Mouse (Mus musculus) brain, embryonic 14.5 days (tissue): ENCODE measurements around the gene Bmpr1b. TPM values are rescaled to one million over a fixed set of nuclear protein-coding genes. Genes with fewer than 3 reads are reported as not detected.

Source experiments
- DNase-seq: peaks from one replicate; pipeline ENCODE4 v3.0.0-alpha.2; 2011; ENCODE audit warnings: low read depth
- CTCF ChIP-seq: fragments of 200-500 bp; IDR thresholded peaks from 2 replicates; pipeline ENCODE4 v1.5.1; 2012; ENCODE audit warnings: inconsistent platforms, mild to moderate bottlenecking, moderate library complexity, borderline replicate concordance; ENCODE audit not compliant: insufficient read depth, insufficient read length; ENCODE audit errors: extremely low read depth
- POLR2A ChIP-seq: fragments of 200-500 bp; IDR thresholded peaks from 2 replicates; pipeline ENCODE4 v1.6.1; 2012; ENCODE audit warnings: mild to moderate bottlenecking, inconsistent platforms, borderline replicate concordance; ENCODE audit not compliant: poor library complexity, insufficient read depth, insufficient read length, severe bottlenecking; ENCODE audit errors: extremely low read depth
- polyA plus RNA-seq: library from polyadenylated mRNA; depleted of rRNA; stranded (reverse); fragments of >200 nt; gene quantifications from 2 replicates; pipeline ENCODE4 v1.2.3, GENCODE M21; 2012

Bmpr1b gene
- polyA plus RNA-seq, 1 experiment, result 2.9 TPM

GRCm38 (mm10) chr3:141819331-141819941, 349.8 kb downstream of the Bmpr1b start:
- TF ChIP-seq POLR2A, result no peak
- peak; percentile 24; the same call in 1 of the 2 replicates for TF ChIP-seq CTCF

GRCm38 (mm10) chr3:141818615-141819312, 350.5 kb downstream of the Bmpr1b start:
- DNase-seq, result no peak
- TF ChIP-seq CTCF, result no peak
- TF ChIP-seq POLR2A, result no peak

More at GRCm38 (mm10) chr3:141819331-141819941, 349.8 kb downstream of the Bmpr1b start:
- DNase-seq, result peak; percentile 89

GRCm38 (mm10) chr3:141814776-141815175, 354.4 kb downstream of the Bmpr1b start:
- no peak for DNase-seq

GRCm38 (mm10) chr3:141811348-141811747, 357.9 kb downstream of the Bmpr1b start:
- TF ChIP-seq CTCF, result no peak
- TF ChIP-seq POLR2A, result no peak
- DNase-seq, result peak; percentile 65

More at GRCm38 (mm10) chr3:141814776-141815175, 354.4 kb downstream of the Bmpr1b start:
- no peak for TF ChIP-seq POLR2A
- TF ChIP-seq CTCF, result no peak

GRCm38 (mm10) chr3:141810944-141811343, 358.3 kb downstream of the Bmpr1b start:
- no peak for TF ChIP-seq POLR2A
- TF ChIP-seq CTCF, result no peak
- peak; percentile 42 for DNase-seq

- no peak for DNase-seq
- TF ChIP-seq POLR2A, result no peak
- TF ChIP-seq CTCF, result no peak
These were observed 359.6 kb downstream of the Bmpr1b start for GRCm38 (mm10) chr3:141809581-141809980.

GRCm38 (mm10) chr3:141804133-141804532, 365.1 kb downstream of the Bmpr1b start:
- no peak for DNase-seq
- no peak for TF ChIP-seq CTCF
- TF ChIP-seq POLR2A, result no peak

GRCm38 (mm10) chr3:141797789-141798188, 371.4 kb downstream of the Bmpr1b start:
- peak; percentile 46 for DNase-seq
- TF ChIP-seq POLR2A (no peak), CTCF (no peak)

- TF ChIP-seq POLR2A, result no peak
- no peak for TF ChIP-seq CTCF
- no peak for DNase-seq
These were observed 371.9 kb downstream of the Bmpr1b start for GRCm38 (mm10) chr3:141797372-141797771.

GRCm38 (mm10) chr3:141794371-141794770, 374.9 kb downstream of the Bmpr1b start:
- TF ChIP-seq POLR2A (no peak), CTCF (no peak)
- DNase-seq, result peak; percentile 81

- TF ChIP-seq POLR2A (no peak), CTCF (no peak)
These were observed 375.5 kb downstream of the Bmpr1b start for GRCm38 (mm10) chr3:141793755-141794154.

GRCm38 (mm10) chr3:141792106-141792505, 377.1 kb downstream of the Bmpr1b start:
- no peak for DNase-seq
- TF ChIP-seq POLR2A, result no peak
- no peak for TF ChIP-seq CTCF

More at GRCm38 (mm10) chr3:141793755-141794154, 375.5 kb downstream of the Bmpr1b start:
- no peak for DNase-seq
